Mouse (Mus musculus) heart, postnatal 25 days (tissue): Measurements from ENCODE around the gene Slit3. TPM values are rescaled to one million over a fixed set of nuclear protein-coding genes. Genes with fewer than 3 reads are reported as not detected.

Experiments used
- DNase-seq: peaks from one replicate; pipeline ENCODE4 v3.0.0; 2022; ENCODE audit warnings: low spot score
- intact Hi-C: fragments of 180-260 bp; cut with DNase I; formaldehyde crosslinking; loops from one replicate; pipeline ENCODE4 v1.15.1; 2025
- total RNA-seq, 2 experiments: library from RNA; stranded (reverse); gene quantifications; 2 replicates each; pipeline ENCODE4 v1.2.3; 2021

The Slit3 gene
- total RNA-seq, 2 experiments from 2014 or later, result 12.7 to 15.4 TPM

DNA sequence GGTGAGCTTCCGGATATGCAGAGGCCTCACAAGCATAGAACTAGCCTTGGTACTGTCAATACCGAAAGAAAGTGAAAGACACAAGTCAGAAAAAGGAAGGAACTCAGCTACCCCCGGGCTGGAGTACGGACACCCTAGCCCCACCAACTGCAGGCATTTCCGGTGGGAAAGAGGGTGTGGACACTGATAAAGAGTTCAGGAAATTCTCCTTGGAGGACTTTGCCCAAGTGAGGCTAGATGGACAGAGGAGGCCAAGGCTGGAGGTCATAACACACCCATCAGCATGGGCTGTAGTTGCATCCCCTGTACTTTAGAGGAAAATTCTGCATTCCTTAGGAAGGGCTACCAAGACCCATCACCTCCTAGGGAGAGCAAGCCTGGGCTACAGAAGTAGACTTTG is 511.2 kb downstream of the Slit3 start:
- DNase-seq, result no peak
- intact Hi-C loops, result no loop called here

DNA sequence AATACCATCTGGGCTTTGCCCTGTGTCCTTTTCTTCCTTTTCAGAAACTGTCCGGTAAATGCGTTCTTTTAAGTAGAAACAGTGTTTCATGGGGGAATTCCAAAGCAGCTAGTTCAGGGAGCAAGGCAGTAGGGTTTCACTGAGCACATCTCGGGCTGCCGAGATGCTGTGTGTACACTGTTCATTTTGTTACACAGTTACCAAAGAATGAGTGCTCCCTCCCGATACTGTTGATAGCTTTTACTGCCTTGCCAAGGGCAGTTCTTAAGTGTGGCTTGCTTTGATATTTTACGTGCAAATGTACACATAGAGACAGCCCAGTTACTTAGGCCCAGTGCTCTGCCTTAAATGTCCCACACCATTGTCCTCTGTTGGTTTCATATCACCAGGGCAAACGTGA is 516.1 kb downstream of the Slit3 start:
- DNase-seq, result no peak
- intact Hi-C loops, result no loop called here

DNA sequence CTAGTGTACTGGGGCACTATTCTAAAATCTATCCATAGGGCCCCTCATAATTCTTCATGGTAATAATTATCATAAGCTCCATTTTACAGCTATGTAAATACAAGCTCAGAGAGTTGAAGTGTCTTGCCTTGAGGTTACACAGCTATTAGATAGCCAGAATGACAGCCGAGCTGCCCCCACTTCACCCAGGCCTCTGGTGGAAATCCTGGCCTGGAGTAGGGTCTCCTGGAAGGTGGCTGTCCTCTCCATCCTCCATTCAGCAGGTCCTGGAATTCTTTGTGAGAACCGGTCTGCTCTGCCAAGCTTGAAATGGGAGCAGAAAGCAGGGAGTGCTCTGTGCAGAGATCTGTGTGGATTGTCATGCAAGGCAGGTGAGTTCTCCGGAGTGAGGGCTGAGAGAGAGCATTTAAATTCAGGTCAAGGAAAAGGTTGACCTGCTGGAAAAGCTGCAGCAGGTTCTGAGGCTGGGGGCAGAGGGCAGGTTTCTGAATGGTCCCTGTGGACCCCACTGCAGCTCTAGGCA is 517.9 kb downstream of the Slit3 start:
- no peak for DNase-seq
- intact Hi-C loops, result no loop called here

DNA sequence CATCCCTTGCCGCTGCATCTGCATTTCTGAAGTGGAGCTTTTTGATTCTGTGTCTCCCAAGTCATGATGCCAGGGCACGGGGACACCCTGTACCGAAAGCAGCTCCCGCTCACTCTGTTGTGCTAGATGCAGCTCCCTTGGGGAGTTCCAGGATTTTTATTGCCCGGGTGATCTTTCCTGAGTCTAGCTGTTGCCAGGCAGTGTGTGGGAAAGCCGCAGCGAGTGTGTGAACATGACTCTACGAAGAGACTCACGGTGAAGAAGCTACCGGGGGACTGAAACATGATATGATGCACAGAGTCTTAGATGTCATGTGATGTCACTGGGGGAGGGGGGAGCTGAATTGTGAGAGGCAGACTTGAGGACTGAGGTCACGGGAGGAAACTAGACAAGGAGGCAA is 518.4 kb downstream of the Slit3 start:
- intact Hi-C loops, result no loop called here
- DNase-seq, result no peak

DNA sequence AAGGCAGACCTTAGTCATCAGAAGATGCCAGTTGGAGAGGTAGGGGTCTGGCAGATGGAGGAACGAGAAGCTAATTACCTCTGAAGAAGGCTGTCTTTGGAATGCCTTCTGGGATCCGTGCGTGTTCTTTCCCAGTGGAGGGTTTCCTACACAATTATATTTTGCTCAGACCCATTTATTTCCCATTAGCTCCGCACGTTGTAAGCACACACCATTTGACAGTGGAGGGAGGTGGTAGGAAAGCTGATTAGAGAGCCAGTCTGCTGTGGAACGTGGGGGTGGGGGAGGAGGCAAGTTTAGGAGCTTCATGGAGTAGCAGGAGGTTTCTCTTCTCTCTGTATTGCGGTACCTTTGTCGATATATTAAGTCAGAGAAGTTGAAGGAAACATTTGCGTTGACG is 530.3 kb downstream of the Slit3 start:
- intact Hi-C loops, result no loop called here
- no peak for DNase-seq

DNA sequence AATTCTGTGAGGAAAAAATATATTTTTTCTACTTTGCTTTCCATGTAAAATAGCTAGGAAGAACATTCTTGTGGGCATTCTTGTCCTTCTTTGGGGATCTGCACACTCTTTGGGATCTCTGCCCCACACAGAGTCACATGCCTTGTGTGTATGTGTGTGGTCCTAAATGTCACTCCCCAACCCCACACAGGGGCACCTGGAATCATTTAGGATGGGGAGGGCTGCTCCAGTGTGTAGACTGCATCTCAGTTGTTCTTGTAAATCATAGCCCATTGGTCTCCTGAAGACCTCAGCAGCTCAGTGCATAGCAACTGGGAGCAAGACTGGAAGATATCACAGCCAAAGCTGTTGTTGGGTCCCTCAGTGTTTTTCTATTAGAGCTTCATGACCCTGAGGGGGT is 534.8 kb downstream of the Slit3 start:
- intact Hi-C loops, result no loop called here
- no peak for DNase-seq

DNA sequence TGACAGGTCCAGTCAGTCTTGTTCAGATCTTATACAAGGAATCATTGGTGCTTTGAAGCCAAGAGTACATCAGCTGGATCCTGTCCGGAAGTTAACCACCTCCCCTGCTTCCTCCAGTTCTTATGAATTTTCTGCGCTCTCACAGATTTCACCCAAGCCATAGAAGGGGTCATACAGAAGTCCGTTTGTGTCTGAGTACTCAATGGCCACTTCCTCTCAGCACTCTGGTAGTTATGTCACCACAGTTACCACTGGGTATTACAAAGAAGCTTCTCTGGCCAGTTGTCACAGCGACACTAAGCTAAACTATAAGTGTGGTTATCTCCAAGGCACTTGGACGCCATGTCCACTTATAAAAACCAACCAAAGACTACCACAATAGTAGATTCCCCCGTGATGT is 536.6 kb downstream of the Slit3 start:
- intact Hi-C loops, result no loop called here
- DNase-seq, result no peak

DNA sequence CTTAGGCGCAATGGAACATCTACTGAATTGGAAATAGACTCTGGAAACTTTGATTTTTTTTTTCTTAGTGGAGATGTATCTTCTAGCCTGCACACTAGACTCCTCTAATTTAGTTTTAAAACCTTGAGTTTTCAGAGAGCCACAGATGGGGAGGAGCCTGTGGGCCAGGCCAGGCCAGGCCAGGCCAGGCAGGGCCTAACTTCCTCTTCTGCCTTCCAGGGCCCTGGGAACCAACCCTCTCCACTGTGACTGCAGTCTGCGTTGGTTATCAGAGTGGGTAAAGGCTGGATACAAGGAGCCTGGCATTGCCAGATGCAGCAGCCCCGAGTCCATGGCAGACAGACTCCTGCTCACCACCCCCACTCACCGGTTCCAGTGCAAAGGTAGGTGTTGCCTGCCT is 539.9 kb downstream of the Slit3 start:
- no peak for DNase-seq
- intact Hi-C loops, result loop anchor here (5.0 to 10.0 kb wide), 3 partner anchors 59 to 816 kb away; no protein-coding TSS in a partner anchor

DNA sequence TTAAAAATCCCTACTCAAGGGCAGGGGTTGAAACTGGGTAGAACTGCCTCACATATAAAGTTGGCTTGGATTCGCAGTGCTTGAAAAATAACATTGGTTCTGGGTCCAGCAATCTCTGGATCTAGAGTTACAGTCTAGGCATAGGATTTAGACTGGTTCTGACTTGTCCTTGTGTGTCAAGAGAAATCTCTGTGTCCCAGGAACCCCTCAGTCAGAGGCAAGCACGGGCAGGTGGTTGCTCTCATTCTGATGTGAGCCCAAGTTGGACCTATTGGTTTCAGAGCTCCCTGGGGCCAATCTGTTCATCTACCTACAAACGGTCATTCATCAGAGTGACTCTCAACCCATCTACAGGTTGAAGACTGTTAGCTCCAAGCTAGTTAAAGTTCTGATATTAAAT is 541.9 kb downstream of the Slit3 start:
- intact Hi-C loops, result loop anchor here (5.0 to 10.0 kb wide), 3 partner anchors 61 to 818 kb away; no protein-coding TSS in a partner anchor
- no peak for DNase-seq

DNA sequence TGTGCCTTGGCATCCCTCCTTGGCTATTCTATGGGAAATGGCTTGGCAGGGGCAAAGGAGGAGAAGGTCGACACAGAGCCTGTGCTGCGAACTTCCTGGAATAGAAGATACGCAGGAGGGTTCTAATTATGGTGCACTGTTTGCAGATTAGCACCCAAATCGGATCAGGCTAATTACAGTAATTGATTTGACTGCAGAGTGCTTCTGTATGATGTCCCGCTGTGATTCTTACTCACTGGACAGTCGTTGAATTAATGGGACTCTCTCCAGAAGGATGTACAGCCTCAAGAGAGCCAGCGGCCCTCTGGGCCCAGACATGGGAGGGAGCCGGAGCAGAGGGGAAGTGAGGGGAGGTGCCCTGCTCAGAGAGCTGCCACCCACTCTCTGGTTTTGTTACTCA is 542.6 kb downstream of the Slit3 start:
- no peak for DNase-seq
- intact Hi-C loops, result loop anchor here (2.0 to 10.0 kb wide), 4 partner anchors 61 to 819 kb away; no protein-coding TSS in a partner anchor

DNA sequence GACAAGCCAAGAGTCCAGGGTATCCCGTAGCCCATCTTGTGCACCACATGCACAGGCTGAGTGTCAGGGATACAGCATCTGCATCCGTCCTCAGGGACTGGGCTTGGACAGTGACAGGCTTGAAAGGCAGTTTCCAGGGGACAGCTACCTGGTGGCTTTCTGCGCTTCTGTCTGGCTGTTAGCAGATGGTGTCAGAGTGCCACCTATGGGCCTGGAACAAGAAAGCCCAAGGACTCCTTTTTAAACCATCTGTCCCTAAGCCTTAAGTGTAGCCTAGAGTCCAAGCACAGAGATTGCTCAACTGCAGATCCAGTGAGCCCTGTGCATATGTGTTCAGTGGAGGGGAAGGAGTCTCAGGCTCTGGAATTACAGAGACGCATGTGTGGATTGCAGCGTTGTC is 544.0 kb downstream of the Slit3 start:
- no peak for DNase-seq
- intact Hi-C loops, result loop anchor here (2.0 to 10.0 kb wide), 4 partner anchors 63 to 820 kb away; no protein-coding TSS in a partner anchor

DNA sequence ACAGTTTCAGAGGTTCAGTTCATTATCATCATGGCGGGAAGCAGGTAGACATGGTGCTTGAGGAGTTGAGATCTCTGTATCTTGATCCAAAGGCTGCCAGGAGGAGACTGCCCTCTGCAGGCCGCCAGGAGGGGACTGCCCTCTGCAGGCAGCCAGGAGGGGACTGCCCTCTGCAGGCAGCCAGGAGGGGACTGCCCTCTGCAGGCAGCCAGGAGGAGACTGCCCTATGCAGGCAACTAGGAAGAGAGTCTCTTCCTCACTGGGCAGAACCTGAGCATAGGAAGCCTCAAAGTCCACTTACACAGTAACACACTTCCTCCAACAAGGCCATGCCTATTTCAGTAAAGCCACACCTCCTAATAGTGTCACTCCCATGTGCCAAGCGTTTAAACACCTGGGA is 546.4 kb downstream of the Slit3 start:
- no peak for DNase-seq
- intact Hi-C loops, result loop anchor here (10.0 kb wide), 2 partner anchors 783 to 823 kb away; no protein-coding TSS in a partner anchor

DNA sequence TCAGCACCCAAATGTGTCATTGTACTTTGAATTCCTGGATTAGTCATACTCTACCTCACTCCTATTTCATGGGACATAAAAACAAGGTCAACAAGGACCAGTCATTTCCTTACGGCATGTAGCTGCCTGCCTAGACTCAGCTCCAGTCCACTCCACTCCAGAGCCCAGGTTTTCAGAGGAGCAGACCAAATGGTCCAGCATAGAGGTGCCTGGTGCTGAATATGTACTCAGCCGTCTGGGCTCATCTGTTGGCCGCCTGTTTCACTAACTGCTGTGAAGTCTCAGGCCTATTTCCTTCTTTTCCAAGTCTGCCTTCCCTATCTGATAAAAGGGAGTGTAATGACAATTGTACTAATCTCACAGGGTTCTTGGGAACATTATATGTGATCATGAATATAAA is 547.1 kb downstream of the Slit3 start:
- intact Hi-C loops, result loop anchor here (10.0 kb wide), 2 partner anchors 783 to 823 kb away; no protein-coding TSS in a partner anchor
- DNase-seq, result no peak

DNA sequence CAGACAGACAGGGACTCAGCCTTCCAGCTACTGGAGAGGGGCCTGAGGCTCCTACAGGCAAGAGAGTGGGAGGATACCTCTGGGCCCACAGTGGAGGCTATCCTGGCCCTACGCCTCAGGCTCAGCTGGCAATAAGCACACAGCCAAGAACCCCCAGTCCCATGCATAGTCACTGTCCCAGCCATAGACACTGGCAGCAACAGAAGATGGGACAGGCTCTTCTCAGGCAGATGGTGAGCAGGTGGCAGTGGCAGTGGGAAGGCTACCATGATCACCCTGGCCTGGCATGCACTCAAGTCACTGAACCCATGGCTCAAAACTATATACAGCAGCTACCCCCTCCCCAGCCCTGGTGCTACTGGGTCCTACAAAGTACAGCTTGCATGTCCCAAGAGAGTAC is 547.7 kb downstream of the Slit3 start:
- intact Hi-C loops, result loop anchor here (10.0 kb wide), 2 partner anchors 784 to 824 kb away; no protein-coding TSS in a partner anchor

DNA sequence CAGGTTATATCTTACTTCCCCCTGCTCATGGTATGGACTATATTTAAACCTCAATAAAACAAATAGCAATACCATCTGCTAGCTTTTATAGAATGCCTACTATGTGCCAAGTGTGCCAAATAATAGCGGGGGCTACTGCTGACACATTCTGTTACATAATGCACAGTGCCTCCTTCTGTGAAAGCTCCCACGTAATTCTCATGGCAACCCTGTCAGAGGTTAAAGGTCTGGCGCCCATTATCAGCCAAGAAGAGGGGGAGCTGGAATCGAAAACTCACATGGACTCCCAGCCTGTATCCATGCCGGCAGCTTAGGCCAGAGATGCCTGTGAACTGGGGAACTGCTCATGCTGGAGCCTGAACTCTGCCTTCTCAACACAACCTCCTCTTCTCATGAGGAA is 548.5 kb downstream of the Slit3 start:
- intact Hi-C loops, result loop anchor here (10.0 kb wide), 2 partner anchors 785 to 825 kb away; no protein-coding TSS in a partner anchor
- DNase-seq, result no peak

More for the DNA sequence above, 547.7 kb downstream of the Slit3 start:
- no peak for DNase-seq

DNA sequence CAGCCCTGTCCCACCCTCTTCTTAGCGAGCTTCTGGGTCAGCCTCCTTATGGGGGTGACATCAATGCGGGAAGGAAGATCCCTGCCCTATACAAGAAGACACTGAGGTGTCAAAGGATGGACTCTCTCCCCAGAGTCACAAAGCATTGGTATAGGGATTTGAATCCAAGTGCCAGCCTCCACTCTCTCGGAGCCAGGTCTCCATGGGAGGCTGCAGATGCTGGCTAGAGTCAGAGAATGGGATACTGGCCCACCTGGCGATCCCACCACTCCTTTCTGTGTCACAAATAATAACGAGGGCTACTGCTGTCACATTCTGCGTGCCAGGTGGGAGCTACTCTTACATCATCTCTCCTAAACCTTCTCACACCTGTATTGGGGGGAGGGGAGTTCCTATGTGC is 549.2 kb downstream of the Slit3 start:
- DNase-seq, result no peak
- intact Hi-C loops, result no loop called here

DNA sequence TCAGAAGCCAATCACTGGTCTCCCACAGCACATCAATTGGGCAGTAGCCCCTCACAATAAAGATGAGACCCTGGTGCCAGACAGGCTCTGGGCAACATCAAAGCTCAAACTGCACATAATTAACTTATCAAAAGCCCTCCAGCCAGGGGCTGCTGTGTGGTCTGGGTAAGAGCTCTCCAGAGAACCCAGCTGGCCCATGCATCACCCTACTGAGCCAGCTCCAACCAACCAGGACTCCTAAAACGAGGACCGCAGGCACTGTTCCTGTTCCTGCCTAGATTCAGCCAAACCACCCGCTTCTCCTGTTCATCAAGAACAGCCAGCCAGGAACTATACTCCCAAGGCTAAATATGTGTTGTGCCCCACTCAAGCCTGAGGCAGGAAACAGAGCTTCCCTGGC is 549.7 kb downstream of the Slit3 start:
- no peak for DNase-seq
- intact Hi-C loops, result no loop called here

DNA sequence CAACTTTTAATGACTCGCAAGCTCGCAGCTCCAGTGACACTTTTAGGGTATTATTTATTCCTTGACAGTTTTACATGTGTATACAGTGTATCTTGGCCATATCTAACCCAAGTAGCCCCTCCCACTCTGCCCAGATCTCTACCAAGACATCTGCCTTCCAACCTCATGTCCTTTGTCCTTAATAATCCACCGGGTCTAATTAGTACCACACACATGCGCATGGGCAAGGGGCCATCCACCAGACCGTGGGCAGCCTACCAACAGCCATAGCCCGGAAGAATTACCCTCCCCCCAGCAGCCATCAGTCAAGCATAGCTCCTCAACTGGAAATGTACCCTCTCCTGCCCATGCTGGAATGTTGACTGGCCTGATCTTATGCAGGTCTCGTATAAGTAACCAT is 552.0 kb downstream of the Slit3 start:
- no peak for DNase-seq
- intact Hi-C loops, result no loop called here

DNA sequence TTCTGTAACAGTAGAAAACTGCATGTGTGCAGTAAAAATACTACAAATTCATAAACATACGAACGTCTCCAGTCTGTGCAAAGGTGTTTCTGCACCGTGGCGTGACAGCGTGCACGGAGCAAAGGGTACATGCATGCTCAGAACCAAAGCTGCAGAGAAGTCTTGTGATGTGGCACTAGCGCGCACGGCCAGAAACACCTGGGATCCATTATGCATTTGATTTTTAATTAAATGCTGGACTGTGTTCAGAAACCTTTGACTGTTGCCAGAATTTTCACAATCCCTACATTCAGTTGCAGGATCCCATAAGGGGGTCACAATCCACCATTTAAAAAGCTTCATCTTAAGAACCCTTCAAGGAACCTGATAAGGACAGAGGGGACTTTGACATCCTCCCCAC is 553.2 kb downstream of the Slit3 start:
- DNase-seq, result no peak

DNA sequence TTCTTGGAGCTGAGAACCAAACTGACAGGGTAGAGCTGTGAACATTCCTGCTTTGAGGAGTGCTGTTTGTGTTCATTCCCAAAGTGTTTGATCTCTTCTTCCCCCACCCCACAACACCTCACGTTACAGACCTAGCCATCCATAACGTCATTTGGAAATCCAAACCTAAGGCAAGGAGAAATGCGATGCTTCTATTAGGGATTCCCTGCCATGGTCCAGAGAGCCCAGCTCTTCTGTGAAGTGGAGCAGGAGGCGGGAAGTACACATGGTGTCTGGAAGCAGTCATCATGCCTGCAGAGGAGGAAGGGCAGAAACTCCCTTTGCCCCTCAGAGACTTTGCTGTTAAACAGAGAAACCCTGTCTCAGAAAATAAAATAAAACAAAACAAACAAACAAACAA is 555.7 kb downstream of the Slit3 start:
- intact Hi-C loops, result no loop called here

More for the DNA sequence above, 553.2 kb downstream of the Slit3 start:
- intact Hi-C loops, result no loop called here

DNA sequence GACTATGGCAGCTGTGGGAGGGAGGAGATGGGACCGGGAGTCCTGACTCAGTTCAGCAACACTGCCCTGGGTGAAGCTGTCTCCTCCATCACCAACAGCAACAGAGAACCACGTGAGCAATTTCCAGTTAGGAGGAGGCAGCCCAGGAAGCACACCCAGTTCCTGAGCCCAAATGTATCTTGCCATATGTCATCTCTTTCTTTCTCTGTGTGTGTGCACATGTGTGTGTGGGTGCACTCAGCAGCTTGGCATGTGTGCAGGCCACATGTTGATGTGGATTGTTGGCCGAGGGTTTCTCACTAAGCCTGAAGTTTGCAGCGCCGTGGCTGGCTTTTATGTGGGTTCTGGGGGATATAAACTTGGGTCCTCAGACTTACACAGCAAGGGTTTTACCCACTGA is 559.0 kb downstream of the Slit3 start:
- intact Hi-C loops, result no loop called here
- no peak for DNase-seq

More for the DNA sequence above, 555.7 kb downstream of the Slit3 start:
- no peak for DNase-seq

DNA sequence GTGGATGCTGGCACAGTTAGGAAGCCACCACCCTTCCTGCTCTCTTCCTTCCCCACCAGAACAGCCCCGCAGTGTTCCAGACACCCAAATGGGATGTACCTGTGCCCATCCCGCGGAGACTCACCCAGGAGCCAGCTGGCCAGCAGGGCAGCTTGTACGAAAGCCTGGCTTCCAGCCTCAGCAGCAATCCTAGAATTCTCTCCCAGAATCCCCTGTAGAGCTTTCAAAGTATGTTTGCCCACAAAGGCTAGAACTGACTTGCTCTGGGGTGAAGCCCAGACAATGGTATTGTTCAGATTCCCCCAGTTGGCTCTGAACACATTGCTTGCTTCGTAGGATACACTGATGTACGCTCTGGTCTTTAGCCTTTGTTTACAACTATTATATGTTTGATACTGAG is 566.3 kb downstream of the Slit3 start:
- DNase-seq, result no peak
- intact Hi-C loops, result no loop called here
